Mouse (Mus musculus) myocyte (in vitro differentiated cells): Measurements from ENCODE around the gene Opn3.

Experiments used
- MAX ChIP-seq: IDR thresholded peaks from one replicate; pipeline ENCODE4 v1.6.1; 2011; ENCODE audit warnings: low read depth, mild to moderate bottlenecking, control low read depth
- TCF12 ChIP-seq: IDR thresholded peaks from one replicate; pipeline ENCODE4 v1.6.1; 2011; ENCODE audit warnings: mild to moderate bottlenecking, control low read depth; ENCODE audit not compliant: poor library complexity, insufficient read depth, severe bottlenecking

GRCm38 (mm10) chr1:175725771-175726170 is 33.2 kb upstream of the Opn3 start:
- TF ChIP-seq TCF12: no peak
- no peak for TF ChIP-seq MAX
